Mouse (Mus musculus) cortical plate, adult 2 months (tissue): ENCODE data around the gene Fam178b.

Experiments used
- CTCF ChIP-seq: fragments of 200-500 bp; IDR thresholded peaks from 2 replicates; pipeline ENCODE4 v1.5.1; 2011; ENCODE audit warnings: mild to moderate bottlenecking, control low read depth, low read length; ENCODE audit not compliant: insufficient read depth; ENCODE audit errors: extremely low read depth
- POLR2A ChIP-seq: fragments of 200-500 bp; IDR thresholded peaks from 2 replicates; pipeline ENCODE4 v1.6.1; 2011; ENCODE audit warnings: mild to moderate bottlenecking, low read length, control low read depth; ENCODE audit not compliant: insufficient read depth; ENCODE audit errors: extremely low read depth

GRCm38 (mm10) chr1:36550075-36550863 is 132.7 kb downstream of the Fam178b start:
- TF ChIP-seq CTCF (no peak), POLR2A (no peak)
